Mouse (Mus musculus) limb, embryonic 14.5 days (tissue): ENCODE results near the gene Vti1a. TPM values are rescaled to one million over a fixed set of nuclear protein-coding genes. Genes with fewer than 3 reads are reported as not detected.
A peak's percentile ranks its signal among the peaks of the same experiment; 100 is the strongest.

ENCODE experiments used
- ATAC-seq: fragments of 200-750 bp; cut with Nextera tagmentation; 2 replicates; pipeline ENCODE4 v1.8.0; 2017; ENCODE audit warnings: low read depth, moderate number of reproducible peaks, moderate TSS enrichment; ENCODE audit not compliant: low FRiP score
- DNase-seq: peaks from one replicate; pipeline ENCODE4 v3.0.0-alpha.2; 2015; ENCODE audit warnings: low spot score
- H3K27ac ChIP-seq: fragments of 300-500 bp; sonication (generic); replicated peaks from 2 replicates; pipeline ENCODE4 v1.5.1; 2014; ENCODE audit warnings: low read depth, mild to moderate bottlenecking, low read length, moderate library complexity, mixed read lengths
- H3K27me3 ChIP-seq: fragments of 300-500 bp; sonication (generic); 2 replicates; pipeline ENCODE4 v1.6.1; 2014; ENCODE audit warnings: low read length, mixed read lengths; ENCODE audit not compliant: control insufficient read depth, insufficient read depth
- H3K36me3 ChIP-seq: fragments of 300-500 bp; sonication (generic); 2 replicates; pipeline ENCODE4 v1.6.1; 2014; ENCODE audit warnings: mild to moderate bottlenecking, low read length, moderate library complexity, mixed read lengths; ENCODE audit not compliant: control insufficient read depth, insufficient read depth
- H3K4me1 ChIP-seq: fragments of 300-500 bp; sonication (generic); 2 replicates; pipeline ENCODE4 v1.6.1; 2014; ENCODE audit warnings: antibody characterized with exemption, low read length, mixed read lengths; ENCODE audit not compliant: control insufficient read depth, insufficient read depth
- H3K4me2 ChIP-seq: fragments of 300-500 bp; sonication (generic); replicated peaks from 2 replicates; pipeline ENCODE4 v1.6.1; 2014; ENCODE audit warnings: low read depth, mild to moderate bottlenecking, low read length, moderate library complexity; ENCODE audit not compliant: severe bottlenecking
- H3K4me3 ChIP-seq: fragments of 300-500 bp; sonication (generic); replicated peaks from 2 replicates; pipeline ENCODE4 v1.5.1; 2014; ENCODE audit warnings: low read length
- H3K9ac ChIP-seq: fragments of 300-500 bp; sonication (generic); 2 replicates; pipeline ENCODE4 v1.6.1; 2014; ENCODE audit warnings: mild to moderate bottlenecking, low read depth, low read length, moderate library complexity; ENCODE audit not compliant: severe bottlenecking
- H3K9me3 ChIP-seq: fragments of 300-500 bp; sonication (generic); 2 replicates; pipeline ENCODE4 v1.6.1; 2016; ENCODE audit warnings: low read length; ENCODE audit not compliant: control insufficient read depth
- POLR2A ChIP-seq: fragments of 200-500 bp; IDR thresholded peaks from 2 replicates; pipeline ENCODE4 v1.8.0; 2012; ENCODE audit warnings: inconsistent platforms, mild to moderate bottlenecking, moderate library complexity, borderline replicate concordance; ENCODE audit not compliant: insufficient read depth, insufficient read length; ENCODE audit errors: extremely low read depth
- WGBS: fragments of 180-500 bp; shearing (Covaris S2); extraction: QIAGEN DNeasy Blood & Tissue Kit; methylation state at CpG from one replicate; pipeline ENCODE4 v1.1.7; 2014; 5-methylcytosine and 5-hydroxymethylcytosine counted together
- polyA plus RNA-seq, 2 experiments: library from polyadenylated mRNA; depleted of rRNA in 1 of 2; stranded (reverse) in 1 of 2; unstranded in 1 of 2; fragments of >200 nt; fragmentation: Nextera tagmentation in 1 of 2; extraction: Ambion mirVana in 1 of 2; gene quantifications; 2 replicates each; pipeline versions ENCODE4 v1.2.1 to v1.2.3; 2012 to 2014

Gene Vti1a
- polyA plus RNA-seq, 2 experiments, result 14.7 to 22.8 TPM

- no peak overlapping the region for H3K9ac ChIP-seq
- no peak overlapping the region for H3K27ac ChIP-seq
- no peak overlapping the region for H3K4me3 ChIP-seq
- no peak for TF ChIP-seq POLR2A
- H3K27me3 ChIP-seq, result no peaks in the 10 kb centered on the region
- ATAC-seq (no peak), DNase-seq (peak; percentile 68)
- H3K4me1 ChIP-seq, result no peaks in the 10 kb centered on the region
- H3K4me2 ChIP-seq, result no peak overlapping the region
- 39% methylated on average over 8 of the region's 8 CpGs for WGBS
- H3K9me3 ChIP-seq, result no peaks in the 10 kb centered on the region
- H3K36me3 ChIP-seq, result no peaks in the 10 kb centered on the region
Observed at GRCm38 (mm10) chr19:55414050-55414449, 98.0 kb downstream of the Vti1a start.

GRCm38 (mm10) chr19:55418756-55419155 lies 102.7 kb downstream of the Vti1a start:
- DNase-seq (no peak), ATAC-seq (no peak)
- Histone ChIP-seq H3K9me3 (no peaks in the 10 kb centered on the region), H3K4me3 (no peak overlapping the region), H3K4me1 (peaks cover 9% of the 10 kb centered on the region; the same call in 1 of the 2 replicates), H3K27me3 (no peaks in the 10 kb centered on the region), H3K4me2 (no peak overlapping the region), H3K27ac (no peak overlapping the region), H3K36me3 (no peaks in the 10 kb centered on the region), H3K9ac (no peak overlapping the region)
- TF ChIP-seq POLR2A, result no peak
- 50% methylated on average over 3 of the region's 3 CpGs for WGBS

GRCm38 (mm10) chr19:55419961-55420360 lies 103.9 kb downstream of the Vti1a start:
- H3K9me3 ChIP-seq, result no peaks in the 10 kb centered on the region
- peaks cover 13% of the 10 kb centered on the region; the same call in 1 of the 2 replicates for H3K4me1 ChIP-seq
- DNase-seq, result no peak
- H3K27me3 ChIP-seq, result no peaks in the 10 kb centered on the region
- no peak overlapping the region for H3K4me2 ChIP-seq
- WGBS, result 80% methylated on average over 3 of the region's 3 CpGs
- no peak for TF ChIP-seq POLR2A
- no peaks in the 10 kb centered on the region for H3K36me3 ChIP-seq
- no peak for ATAC-seq
- H3K4me3 ChIP-seq, result no peak overlapping the region
- H3K27ac ChIP-seq, result no peak overlapping the region
- no peak overlapping the region for H3K9ac ChIP-seq

- Histone ChIP-seq H3K27me3 (no peaks in the 10 kb centered on the region), H3K27ac (no peak overlapping the region), H3K4me1 (peaks cover 13% of the 10 kb centered on the region; the same call in 1 of the 2 replicates), H3K9ac (no peak overlapping the region), H3K4me2 (no peak overlapping the region), H3K36me3 (no peaks in the 10 kb centered on the region), H3K4me3 (no peak overlapping the region), H3K9me3 (no peaks in the 10 kb centered on the region)
- TF ChIP-seq POLR2A, result no peak
- DNase-seq (no peak), ATAC-seq (no peak)
- 73% methylated on average over 5 of the region's 5 CpGs for WGBS
Observed at GRCm38 (mm10) chr19:55421816-55422215, 105.7 kb downstream of the Vti1a start.

GRCm38 (mm10) chr19:55422311-55423064 lies 106.4 kb downstream of the Vti1a start:
- no peaks in the 10 kb centered on the region for H3K27me3 ChIP-seq
- no peak overlapping the region for H3K27ac ChIP-seq
- no peaks in the 10 kb centered on the region for H3K36me3 ChIP-seq
- H3K9ac ChIP-seq, result no peak overlapping the region
- no peaks in the 10 kb centered on the region for H3K9me3 ChIP-seq
- ATAC-seq (no peak), DNase-seq (no peak)
- TF ChIP-seq POLR2A, result no peak
- H3K4me2 ChIP-seq, result no peak overlapping the region
- H3K4me1 ChIP-seq, result peaks cover 13% of the 10 kb centered on the region; the same call in 1 of the 2 replicates
- H3K4me3 ChIP-seq, result no peak overlapping the region
- 79% methylated on average over 18 of the region's 18 CpGs for WGBS
